Mouse (Mus musculus) MEL (cell line): Measurements from ENCODE around the gene Metrnl.

Experiments used
- CTCF ChIP-seq, 3 experiments: IDR thresholded peaks in 2 of 3; conservative IDR thresholded peaks in 1 of 3; 2 replicates each; pipeline ENCODE4 v1.5.1; 2011 to 2012; ENCODE audit warnings: low read length in 3 of 3, low read depth in 2 of 3, mild to moderate bottlenecking in 2 of 3, improper control_type of control experiment in 1 of 3, inconsistent platforms in 1 of 3, mixed read lengths in 1 of 3, moderate library complexity in 1 of 3; ENCODE audit not compliant: control insufficient read depth in 1 of 3, insufficient read depth in 1 of 3, poor library complexity in 1 of 3, severe bottlenecking in 1 of 3
- EP300 ChIP-seq, 2 experiments: IDR thresholded peaks; 2 replicates each; pipeline ENCODE4 v1.6.1; 2011; ENCODE audit warnings: improper control_type of control experiment in 2 of 2, low read length in 2 of 2, low read depth in 1 of 2, mild to moderate bottlenecking in 1 of 2
- JUND ChIP-seq: IDR thresholded peaks from 2 replicates; pipeline ENCODE4 v1.6.1; 2011; ENCODE audit warnings: low read depth, mild to moderate bottlenecking, improper control_type of control experiment, low read length
- MAX ChIP-seq: IDR thresholded peaks from 2 replicates; pipeline ENCODE4 v1.6.1; 2011; ENCODE audit warnings: low read length, improper control_type of control experiment
- MYC ChIP-seq: IDR thresholded peaks from 2 replicates; pipeline ENCODE4 v1.6.1; 2011; ENCODE audit warnings: low read depth, mild to moderate bottlenecking, low read length, improper control_type of control experiment, moderate library complexity
- NRF1 ChIP-seq: IDR thresholded peaks from 2 replicates; pipeline ENCODE4 v1.6.1; 2014; ENCODE audit warnings: low read depth, mild to moderate bottlenecking, inconsistent platforms, low read length, improper control_type of control experiment, moderate library complexity; ENCODE audit not compliant: poor library complexity, insufficient read depth, severe bottlenecking
- POLR2A ChIP-seq, 2 experiments: IDR thresholded peaks; 2 replicates each; pipeline ENCODE4 v1.6.1; 2011 to 2012; ENCODE audit warnings: low read length in 2 of 2, mild to moderate bottlenecking in 2 of 2, control low read depth in 1 of 2, improper control_type of control experiment in 1 of 2, low read depth in 1 of 2, moderate library complexity in 1 of 2; ENCODE audit not compliant: control insufficient read depth in 1 of 2, insufficient read depth in 1 of 2, poor library complexity in 1 of 2
- RAD21 ChIP-seq: IDR thresholded peaks from 2 replicates; pipeline ENCODE4 v1.6.1; 2011; ENCODE audit warnings: mild to moderate bottlenecking, low read depth, low read length, improper control_type of control experiment
- TAL1 ChIP-seq: IDR thresholded peaks from 2 replicates; pipeline ENCODE4 v1.6.1; 2012; ENCODE audit warnings: mild to moderate bottlenecking, inconsistent platforms, low read length, moderate library complexity, mixed read lengths

DNA sequence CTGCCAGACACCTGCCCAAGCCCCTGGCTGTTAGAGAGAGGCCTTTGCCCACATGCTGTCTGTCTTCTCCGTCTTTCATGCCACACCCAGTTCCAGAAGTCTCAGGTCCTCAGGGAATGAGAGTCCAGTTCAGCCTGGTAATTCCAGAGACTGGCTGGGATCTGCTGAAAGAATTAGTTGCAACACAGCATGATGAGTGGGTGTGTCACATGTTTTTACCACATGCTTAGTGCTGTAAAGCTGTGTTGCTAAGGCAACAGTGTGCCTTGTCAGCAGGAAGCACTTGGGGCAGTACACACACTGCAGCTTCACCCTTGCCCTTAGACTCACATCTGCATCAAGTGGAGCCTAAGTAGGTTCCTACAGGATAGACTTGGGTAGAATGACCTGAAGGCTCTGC, 40.1 kb downstream of the Metrnl start:
- TF ChIP-seq CTCF (IDR thresholded peaks at IDR 0.05 in 2 of 3, conservative IDR thresholded peaks at IDR 0.05 in 1 of 3; ENCODE audit: control insufficient read depth in 1 of 3, insufficient read depth in 1 of 3, low read depth in 2 of 3, low read length in 3 of 3, poor library complexity in 1 of 3, severe bottlenecking in 1 of 3): no peak
- TF ChIP-seq TAL1: peak; percentile 31; the same call in 1 of the 2 replicates
- no peak; a peak in 1 of 4 replicates for TF ChIP-seq EP300 (IDR thresholded peaks at IDR 0.05; ENCODE audit: low read depth in 1 of 2, low read length in 2 of 2)
- TF ChIP-seq MYC: peak; percentile 37; the same call in 1 of the 2 replicates
- TF ChIP-seq NRF1: no peak
- no peak for TF ChIP-seq POLR2A (IDR thresholded peaks at IDR 0.05; ENCODE audit: control insufficient read depth in 1 of 2, insufficient read depth in 1 of 2, low read depth in 1 of 2, low read length in 2 of 2, poor library complexity in 1 of 2)
- no peak for TF ChIP-seq JUND
- peak; percentile 77; the same call in 1 of the 2 replicates for TF ChIP-seq MAX
- no peak for TF ChIP-seq RAD21
